Mouse (Mus musculus): ENCODE measurements around the gene Prkcq.

DNA sequence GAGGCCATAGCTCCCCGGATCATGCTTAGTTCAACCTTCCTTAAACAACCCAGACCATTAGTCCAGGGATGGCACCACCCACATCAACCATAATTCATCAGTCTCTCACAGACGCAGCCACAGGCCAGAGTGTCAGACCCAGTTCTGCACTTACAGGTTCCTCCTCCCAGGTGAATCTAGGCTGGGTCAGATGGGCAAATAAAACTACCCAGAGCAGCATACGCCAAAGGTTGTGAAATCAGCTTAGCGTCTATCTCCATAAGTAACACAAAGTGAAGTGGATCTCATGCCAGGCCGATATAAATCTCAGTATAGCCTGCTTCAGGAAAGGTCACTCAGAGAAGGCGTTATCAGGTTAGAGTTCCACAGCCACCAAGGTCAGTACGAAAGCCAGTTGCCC is 126.9 kb downstream of the Prkcq start:
- TF ChIP-seq POLR2A (IDR thresholded peaks at IDR 0.05; ENCODE audit: control insufficient read depth, low read depth, low read length): no peak
- TF ChIP-seq CTCF (IDR thresholded peaks at IDR 0.05; ENCODE audit: control insufficient read depth, insufficient read depth, insufficient replicate concordance, low read depth, low read length): no peak
